Mouse (Mus musculus): ENCODE data around the gene Acaa1b.
A peak's percentile ranks its signal among the peaks of the same experiment; 100 is the strongest.

The Acaa1b gene

DNA sequence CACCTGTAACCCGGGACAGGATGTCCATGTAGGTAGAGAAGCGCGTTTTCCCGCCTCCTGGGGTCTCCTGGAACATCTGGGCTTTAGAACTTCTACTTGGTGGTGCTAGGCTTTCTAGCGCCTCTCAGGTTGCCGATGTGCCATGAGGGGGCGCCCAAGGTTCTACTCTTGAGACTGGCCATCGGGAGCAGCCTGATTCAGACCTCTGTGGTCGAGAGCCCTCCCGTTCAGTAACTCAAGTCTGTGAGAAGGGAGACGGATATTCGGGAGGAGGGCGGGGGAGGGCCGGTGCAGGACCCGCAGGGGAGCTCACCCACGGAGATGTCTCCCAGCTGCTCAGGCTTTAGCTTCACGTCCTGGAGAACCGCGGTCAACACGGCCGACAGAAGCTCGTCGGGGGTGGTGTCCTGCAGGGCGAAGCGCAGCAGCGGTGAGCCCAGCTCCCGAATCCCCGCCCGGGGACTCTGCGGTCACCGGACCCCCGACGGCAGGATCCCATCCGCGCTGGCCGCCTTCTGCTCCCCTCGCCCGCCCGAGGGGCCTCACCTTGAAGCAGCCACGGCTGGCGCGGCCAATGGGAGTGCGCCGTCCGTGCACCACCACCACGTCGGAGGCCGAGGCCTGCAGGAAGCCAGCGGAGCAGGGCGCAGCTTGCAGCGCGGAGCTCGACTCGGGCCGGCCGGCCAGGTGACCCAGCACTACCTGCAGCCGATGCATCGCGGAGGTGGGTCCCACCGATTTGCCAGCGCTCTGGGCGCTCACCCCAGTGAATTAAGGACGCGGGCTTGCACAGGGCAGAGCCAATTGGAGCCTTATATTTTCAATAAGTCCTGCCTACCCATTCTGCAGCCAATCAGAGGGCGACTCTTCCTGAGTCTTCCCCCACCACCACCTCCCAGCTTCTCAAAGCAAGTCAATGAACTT is at the start of gene Acaa1b:
Gene Acaa1b, minus strand, starts transcription at position 816 of the 924 bp plus-strand sequence.
- DNase-seq, result peak; percentile 79 to 81

DNA sequence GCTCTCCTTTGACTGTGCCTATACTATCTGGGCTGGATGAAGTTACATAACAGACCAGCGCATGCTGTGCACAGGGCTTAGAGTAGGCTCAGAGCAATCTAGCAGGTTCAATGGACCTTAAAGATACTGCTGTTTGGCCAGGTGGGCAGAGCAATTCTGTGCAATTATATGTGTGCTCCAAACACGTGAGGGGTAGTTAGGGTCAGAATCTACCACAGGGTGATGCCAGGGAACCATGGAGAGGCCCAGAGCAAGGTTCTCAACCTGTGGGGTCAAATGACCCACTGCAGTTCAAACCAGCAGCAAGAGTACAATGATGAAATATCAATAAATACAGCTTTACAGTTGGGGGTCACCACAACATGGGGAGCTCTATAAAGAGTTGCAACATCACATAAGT is 49.8 kb upstream of the Acaa1b start:
- no peak for DNase-seq

DNA sequence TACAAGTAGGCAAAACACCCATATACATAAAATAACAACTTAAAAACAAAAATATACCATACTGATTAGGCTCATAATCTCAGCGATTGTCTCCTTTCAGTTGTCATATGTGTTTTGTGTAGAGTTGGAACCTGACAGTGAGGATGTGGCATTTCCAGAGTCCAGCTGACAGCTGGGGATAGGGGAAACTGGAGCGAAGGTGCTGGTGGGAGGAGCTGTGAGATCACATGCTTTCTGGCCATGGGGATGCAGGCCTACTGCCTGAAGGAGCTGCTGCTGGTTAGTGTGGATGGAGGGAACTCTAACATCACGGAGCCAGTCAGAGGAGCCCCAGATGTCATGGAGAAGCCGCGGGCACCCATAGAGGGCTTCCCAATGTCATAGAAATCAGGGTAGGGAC is 48.9 kb upstream of the Acaa1b start:
- no peak for DNase-seq

DNA sequence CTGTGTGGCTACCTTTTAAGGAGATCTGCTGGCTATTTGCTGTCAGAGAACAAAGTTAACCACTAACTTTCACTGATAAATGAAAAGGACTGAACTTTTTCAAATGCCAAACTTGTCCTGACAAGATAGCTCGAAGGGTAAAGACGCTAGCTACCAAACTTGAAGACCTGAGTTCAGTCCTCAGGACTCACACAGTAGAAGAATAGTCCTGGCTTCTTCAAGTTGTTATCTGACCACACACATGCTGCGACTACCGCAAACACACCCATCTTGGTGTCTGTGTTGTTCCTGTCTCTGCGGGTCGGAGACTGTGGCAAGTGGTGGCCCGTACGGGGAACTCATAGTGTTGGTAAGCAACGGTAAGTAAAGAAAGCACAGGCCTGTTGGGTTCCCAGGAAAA is 46.7 kb upstream of the Acaa1b start:
- DNase-seq, result no peak

DNA sequence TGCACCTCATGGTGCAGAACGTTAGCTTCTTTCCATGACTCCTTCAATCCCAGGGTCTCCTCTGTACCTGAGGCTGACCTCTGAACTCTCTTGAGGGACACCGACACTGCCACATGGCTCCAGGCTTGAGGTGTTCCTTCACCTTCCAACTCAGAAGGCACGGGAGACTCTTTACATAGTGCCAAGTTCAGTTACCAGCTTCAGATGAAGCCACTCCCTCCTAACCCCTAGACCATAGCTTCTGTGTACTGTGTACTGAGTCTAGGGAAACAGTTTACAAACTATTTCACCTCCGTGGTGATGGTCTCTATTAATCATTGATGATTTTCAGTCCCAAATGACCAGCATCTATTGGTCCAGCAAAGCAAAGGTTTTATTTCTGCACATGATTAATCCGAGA is 44.8 kb upstream of the Acaa1b start:
- no peak for DNase-seq

DNA sequence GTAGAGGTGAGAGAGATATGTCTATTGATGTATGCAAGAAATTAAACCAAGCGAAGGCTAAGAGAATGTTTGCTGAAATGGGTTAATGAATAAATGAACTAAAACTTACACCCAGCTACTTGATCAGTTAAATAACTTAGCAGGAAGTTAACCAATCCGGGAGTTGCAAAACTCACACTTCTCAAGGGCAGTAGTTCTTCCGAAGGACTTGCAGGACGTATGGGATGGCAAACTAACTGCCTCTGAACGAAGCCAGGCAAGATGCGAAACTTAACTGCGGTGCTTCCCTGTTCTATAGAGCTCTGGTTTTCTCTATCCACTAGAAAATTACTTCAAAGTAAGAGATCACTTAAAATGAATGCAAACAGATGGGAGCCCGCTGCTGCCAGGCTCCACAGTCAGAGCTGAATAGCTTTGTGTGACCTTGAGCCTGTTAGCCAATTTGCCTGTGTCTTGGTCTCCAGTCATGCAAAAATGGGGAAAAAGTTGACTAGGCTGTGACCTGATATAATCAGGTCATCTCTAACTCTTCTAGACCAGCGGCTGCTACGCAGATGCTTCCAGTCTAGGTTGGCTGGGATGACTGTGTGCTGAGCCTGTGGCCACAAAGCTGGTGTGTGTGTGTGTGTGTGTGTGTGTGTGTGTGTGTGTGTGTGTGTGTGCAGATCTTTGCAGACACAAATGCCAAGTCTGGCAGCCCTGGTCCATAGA is 42.4 kb upstream of the Acaa1b start:
- no peak for DNase-seq

DNA sequence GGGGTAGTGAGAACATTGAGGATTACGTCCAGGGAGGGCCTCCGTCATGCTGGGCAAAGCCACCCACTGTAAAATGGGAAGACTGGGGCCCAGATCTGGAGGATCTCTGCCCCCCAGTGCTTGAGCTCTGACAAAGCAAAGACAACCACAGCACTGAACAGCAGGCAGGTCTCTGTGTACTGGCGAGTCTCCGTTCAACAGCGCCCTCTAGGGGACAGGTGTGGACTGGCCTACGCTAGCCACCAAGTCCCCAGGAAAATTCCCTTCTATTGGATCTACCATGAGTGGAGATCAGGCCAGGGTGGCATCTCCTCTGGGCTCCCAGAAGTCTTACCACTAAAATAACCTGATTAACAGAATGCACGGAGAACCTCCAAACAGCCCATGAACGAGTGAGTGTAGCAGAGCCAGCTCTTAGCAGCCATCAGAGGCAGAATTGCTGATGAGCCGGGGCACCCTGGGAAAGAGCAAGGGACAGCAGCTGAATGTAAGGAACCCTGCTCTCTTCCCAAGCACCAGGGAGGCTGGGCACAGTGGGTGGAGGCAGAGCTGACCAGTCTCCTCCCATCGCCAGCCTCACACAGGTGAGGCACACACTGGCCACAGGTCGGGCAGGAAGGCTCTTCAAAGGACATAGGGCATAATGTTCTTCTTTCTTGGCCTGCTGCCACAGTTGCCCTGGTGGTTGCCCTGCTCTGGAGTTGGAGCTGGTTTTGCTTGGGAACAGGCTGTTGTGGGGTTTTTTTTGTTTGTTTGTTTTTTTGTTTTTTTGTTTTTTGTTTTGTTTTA is 35.5 kb upstream of the Acaa1b start:
- DNase-seq, result peak; percentile 57 to 63

DNA sequence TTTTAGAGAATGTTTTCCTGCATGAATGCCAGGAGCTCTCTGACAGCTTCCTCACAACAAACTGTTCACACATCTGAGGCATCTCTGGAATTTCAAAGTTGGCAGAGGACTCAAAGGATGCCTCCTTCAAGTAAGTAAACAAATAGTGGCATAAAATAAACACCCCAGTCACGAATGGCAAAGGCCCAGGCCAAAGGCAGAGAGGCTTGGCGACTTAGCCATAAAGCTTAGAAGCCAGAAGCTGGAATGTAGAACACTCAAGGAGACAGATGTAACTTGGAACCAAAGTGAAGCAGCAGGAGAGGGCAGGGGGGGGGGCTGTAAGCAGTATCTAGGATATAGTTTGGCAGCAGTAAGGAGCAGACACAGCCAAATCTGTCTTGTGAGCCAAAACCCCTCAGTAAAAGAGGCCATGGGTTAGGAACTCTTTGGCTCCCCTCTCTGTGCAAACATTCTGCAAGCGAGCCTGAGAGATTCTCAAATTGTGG is 24.4 kb upstream of the Acaa1b start:
- peak; percentile 73 to 79 for DNase-seq

DNA sequence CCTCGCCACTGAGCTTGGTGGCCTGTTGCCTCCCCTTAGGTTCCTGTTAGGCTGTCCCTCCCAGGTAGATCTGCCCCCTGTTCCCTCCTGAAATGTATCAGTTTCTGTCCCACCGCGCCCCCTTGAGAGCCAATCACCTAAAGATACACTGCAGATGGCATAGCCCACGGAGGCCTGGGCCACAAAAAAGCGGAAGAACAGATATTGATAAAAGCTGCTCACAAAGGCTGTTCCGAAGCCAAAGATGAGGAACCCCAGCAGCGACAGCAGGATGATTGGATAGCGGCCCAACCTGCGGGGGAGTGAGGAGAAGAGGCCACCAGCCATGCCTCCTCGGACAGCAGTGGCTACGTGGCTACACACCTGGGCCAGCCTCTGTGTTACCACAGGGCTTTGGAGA is 22.4 kb upstream of the Acaa1b start:
- DNase-seq, result no peak

DNA sequence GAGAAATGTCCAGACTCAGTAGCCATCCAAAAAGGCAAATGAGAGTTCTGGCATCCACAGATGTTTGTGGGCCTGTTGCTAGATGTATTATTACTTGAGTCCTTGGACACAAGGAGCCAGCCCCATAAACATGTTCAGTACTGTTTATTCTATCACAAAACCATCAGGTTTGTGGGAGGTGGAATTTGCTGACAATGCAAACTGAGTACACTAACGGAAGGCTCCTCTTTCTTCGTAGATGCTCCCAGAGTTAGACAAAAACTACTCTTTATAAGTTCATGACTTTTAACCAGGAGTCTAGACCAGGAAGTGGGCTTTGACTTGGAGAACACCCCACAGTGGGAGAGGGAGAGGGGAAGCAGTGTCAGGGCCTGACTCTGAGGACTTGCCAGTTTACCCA is 10.7 kb upstream of the Acaa1b start:
- no peak for DNase-seq

DNA sequence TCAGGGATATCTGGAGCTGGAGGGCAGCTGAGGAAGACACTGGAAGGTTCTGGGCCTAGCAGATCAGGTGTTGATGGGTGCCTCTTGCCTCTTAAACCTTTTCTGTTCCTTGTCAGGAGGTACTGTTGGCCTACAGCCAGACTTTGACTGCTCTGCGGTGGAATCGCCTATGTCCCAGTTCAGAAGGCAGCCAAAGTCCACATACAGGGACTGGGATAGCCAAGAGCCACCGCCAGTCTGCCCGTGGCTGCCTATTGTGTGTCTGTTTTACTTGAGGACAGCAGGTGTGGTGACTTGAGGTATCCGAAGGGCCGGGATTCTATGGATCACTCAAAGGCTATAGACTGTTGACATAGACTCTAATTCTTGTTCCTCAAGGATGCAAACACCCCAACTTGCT is 8.7 kb upstream of the Acaa1b start:
- DNase-seq, result peak; percentile 23 to 38

DNA sequence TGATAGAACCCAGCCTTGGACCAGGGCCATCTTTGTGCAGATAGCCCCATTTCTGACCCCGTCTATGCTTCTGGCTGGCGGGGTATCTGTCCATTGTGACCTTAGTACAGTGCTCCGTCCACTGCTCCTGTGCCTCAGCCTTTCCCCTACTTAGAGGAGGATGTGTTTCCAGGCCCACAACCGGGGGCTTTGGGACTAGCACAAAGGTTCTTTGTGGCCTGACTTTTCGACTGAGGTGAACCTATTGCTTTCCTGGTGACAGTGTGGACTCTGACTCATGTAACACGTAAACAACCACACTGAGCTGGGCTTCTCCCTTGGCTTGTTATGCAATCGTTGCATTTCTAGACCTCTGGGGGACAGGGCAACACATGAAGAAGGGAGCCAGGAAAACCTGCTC is 7.8 kb upstream of the Acaa1b start:
- peak; percentile 22 to 29 for DNase-seq

DNA sequence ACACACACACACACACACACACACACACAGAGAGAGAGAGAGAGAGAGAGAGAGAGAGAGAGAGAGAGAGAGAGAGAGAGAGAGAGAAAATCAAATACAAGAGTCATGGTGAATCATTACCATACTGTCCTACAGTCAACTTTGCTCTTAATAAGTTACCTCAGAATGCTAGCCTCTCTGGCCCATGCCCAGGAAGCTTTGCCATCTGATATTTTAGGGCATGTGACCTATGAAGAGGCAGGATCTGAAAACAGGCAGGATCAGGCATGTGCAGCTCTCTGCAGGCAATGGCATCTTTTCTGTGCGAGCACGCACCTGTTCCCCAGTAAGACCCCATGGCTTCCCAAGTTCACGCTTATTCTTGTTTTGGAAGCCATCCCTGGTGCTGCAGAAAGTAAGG is 3.8 kb upstream of the Acaa1b start:
- DNase-seq, result no peak

DNA sequence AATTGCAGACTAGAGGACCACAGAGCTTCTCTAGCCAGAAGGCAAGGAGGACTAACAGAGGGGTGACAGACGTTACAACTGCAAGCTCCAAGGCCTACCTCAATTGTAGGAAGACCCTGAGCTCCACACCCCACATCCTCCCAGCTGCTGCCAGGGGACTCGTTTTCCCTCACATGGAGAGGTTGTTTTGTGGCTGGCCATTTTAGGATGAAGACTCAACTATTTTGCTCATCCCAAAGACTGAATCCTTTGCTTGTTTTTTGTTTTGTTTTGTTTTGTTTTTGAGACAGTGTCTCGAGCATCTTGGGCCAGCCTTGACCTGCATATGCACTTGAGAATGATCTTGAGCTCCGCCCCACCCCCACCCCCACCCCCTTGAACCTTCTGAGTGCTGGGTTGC is 2.0 kb upstream of the Acaa1b start, which contains the start of gene Gm47289:
Gene Gm47289, plus strand, starts transcription at position 301 of the 400 bp plus-strand sequence.
- DNase-seq, result no peak

DNA sequence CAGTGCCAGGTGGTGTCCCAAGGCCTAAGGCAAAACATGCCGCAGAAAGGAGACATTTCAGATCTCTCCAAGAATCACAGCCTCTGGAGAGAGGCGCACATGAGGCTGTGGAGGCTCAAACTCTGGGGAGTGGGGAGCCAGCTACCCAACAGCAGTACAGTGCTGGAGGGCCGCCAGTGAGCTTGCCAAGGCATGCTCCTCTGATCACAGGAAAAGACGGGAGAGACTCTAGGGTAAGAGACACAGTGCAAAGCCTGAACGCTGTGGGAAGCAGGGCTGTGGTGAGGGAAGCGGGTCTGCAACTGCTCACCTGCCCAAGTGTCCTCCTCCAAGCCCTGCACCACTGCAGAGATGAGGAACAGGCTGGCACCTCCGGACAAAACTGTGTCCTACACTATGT is 1.1 kb downstream of the Acaa1b start:
- DNase-seq, result no peak

DNA sequence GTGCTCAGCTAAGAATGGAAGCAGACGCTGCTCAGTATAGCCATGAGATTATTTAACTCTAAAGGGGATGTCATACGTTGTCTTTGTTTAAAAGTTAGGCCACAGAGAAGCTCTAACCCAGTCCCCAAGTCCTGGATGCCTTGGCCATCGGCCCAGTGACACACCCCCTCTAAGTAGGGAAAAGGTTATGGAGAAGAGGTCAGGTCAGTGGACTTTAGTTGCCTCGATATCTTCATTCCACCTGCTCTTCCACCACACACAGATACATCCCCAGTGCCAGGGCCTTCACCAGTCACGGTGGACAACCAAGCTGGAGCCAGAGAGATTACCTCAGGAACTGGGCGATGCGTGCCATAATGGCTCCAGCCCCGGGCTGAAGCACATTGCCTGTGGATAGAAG is 1.5 kb downstream of the Acaa1b start:
- no peak for DNase-seq

DNA sequence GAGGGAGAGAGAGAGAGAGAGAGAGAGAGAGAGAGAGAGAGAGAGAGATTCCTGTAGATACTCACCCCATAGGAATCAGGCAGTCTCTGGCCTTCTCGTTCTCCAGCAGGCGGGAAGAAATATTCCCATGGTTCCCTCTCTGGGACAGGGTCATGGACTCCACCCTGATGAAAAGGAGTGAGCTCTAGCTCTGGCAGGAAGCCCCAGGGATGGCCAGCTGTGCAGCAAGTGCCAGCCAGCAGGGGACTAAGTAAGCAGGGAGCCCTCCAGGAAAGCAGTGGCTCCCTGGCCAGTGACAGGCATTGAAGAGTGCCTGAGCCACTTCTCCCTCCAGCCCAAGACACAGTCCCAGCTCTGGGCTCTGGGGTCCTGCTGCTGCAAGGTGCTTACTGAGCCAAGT is 5.1 kb downstream of the Acaa1b start:
- no peak for DNase-seq

DNA sequence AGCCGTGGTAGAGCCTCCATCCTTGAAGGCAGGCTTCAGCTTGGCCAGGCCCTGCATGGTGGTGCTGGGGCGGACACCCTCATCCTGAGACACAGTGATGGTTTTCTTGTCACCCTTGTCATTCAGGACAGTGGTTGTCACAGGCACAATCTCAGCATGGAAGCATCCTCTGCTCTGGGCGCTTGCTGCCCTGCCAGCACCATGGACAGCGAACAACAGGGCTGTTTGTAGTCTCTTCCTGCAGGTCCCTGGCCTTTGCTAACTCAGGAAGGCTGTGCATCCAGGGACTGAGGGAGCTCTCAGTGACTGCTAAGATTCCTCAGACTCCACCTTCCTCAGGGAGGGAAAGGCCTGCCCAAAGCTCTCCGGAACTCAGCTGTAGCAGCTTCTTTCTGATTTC is 7.3 kb downstream of the Acaa1b start:
- no peak for DNase-seq

DNA sequence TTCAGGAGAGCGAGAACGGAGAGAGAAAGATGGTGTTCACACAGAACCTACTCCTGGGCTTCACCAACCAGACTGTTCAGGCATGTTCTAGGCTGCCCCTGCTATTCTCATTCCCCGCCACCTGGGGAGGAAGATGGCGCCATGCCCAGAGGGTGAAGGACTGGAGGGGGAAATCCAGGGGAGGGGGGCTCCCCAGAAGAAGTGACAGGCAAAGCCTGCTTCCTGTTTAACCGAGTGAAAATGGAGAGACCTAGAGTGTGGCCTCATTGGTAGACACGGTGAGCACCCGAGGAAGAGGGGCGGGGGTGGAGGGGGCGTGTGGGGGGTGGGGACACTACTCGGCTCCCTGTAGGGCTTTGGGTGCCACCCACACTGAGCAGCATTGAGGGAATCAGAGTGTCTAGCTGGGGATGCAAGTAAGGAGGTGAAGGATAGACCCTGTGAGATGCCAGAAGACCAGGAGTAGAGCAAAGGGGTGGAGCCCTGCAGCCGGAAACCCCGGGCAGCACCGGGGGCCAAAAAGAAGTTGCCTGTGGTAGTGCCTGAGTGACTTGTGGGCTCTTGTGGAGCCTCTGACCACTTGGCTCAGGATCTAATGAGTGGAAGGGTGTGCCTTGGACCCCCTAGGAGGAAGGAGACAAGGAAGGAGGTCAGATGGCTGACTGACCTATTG is 10.7 kb downstream of the Acaa1b start:
- DNase-seq, result no peak

DNA sequence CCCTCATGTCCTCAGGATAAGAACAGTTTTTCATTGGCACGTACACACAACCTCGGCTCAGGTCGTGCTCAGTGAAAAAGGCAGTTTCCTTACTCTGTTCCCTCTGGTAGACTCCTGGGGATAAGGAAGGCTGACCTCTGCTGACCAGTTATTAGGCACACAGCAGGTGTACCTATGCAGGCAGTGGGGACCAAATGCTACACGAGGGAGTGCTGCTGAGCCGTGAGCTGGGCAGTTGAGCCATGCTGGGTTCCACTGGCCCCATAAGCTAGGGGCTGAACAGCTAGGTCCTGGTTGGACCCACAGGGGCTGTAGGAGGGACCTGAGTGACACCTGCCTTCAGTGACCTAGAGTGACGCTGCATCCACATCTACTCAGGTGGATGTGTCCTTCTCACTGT is 11.3 kb downstream of the Acaa1b start:
- no peak for DNase-seq

DNA sequence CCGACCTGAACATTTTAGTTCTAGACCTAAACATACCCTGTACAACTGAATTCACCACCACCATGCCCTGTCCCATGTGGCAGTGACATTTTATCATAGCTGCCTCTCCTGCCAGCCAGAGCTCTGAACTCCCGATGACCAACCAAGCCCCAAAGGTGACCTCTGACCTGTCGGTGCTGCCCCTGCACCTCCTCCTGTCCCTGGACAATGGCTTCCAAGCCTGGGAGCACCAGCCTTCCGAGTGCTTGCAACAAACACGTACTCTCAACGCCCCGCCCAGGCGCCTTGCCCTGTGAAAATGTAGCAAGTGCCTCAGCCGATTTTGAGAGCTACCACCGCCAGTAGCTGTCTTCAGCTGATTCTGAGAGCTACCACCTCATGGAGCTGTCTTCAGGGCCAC is 11.8 kb downstream of the Acaa1b start:
- no peak for DNase-seq

DNA sequence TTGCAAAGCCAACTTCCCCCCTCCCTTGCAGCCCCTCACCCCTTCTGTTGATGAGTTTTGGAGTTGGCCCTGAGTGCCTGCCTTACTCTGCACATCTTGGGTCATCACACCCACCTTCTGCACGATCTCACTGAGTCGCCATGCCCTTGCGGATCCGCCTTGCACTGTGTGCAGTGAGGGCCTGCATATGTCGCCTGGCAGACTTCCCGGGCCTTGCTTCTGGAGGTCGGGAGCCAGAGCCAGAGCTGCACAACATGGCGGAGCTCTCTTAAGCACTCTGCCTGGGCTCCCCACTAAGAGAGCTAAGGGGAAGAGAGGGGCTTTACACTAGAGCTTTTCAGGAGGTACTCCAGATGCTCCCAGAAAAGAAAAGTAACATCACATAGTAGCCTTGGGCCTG is 12.2 kb downstream of the Acaa1b start:
- no peak for DNase-seq

DNA sequence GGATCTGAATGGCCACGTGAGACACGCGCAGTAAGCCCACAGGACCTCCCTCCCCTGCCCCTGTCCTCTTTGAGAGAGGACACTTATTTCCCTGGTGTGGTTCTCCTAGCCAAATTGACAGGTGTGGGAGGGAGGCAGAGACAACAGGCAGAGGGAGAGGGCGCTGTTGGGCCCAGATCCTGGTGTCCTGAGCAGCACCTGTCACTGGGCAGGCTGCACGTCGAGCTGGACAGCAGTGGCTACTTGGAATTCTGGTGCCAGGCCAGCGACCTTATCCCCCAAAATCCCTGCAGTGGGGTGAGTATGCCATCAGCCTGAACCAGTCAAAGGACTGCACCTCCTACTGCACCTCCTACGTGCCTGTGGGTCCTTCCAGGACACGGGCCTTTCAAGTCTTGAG is 13.5 kb downstream of the Acaa1b start:
- DNase-seq, result no peak
